Mouse (Mus musculus): ENCODE measurements around the gene Brf1. TPM values are rescaled to one million over a fixed set of nuclear protein-coding genes. Genes with fewer than 3 reads are reported as not detected.

Gene Brf1
- polyA plus RNA-seq, 1 experiment from 2014 or later: 53.0 TPM

DNA sequence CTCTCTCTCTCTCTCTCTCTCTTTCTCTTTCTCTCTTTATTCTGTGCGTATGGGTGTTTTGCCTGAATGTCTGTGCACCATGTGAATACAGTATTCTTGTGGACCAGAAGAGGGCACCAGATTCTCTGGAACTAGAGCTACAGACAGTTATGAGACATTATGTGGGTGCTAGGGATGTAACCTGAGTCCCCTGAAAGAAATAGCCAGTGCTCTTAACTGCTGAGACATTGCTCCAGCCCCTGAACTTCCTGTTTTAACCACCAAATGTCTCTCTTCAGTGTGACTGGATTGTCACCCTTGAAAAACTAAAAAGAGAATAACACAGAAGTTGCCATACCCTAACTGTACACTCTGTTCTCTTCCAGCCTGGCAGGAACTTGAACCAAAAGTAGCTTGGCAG lies 26.1 kb upstream of the Brf1 start:
- ATAC-seq (ENCODE audit: low FRiP score) (no peak), DNase-seq (ENCODE audit: low spot score, missing footprints) (no peak)
- H3K4me1 ChIP-seq (ENCODE audit: control insufficient read depth, insufficient read depth, low read length): peaks cover 12% of the 10 kb centered on the region
- H3K27me3 ChIP-seq (ENCODE audit: control insufficient read depth, insufficient read depth, low read length): no peaks in the 10 kb centered on the region
- no peak overlapping the region for H3K4me2 ChIP-seq
- H3K27ac ChIP-seq (ENCODE audit: low read depth, low read length): no peak overlapping the region
- H3K9me3 ChIP-seq (ENCODE audit: control insufficient read depth, low read length): no peaks in the 10 kb centered on the region
- no peak overlapping the region for H3K9ac ChIP-seq (ENCODE audit: low read length)
- H3K4me3 ChIP-seq (ENCODE audit: low read depth, low read length): no peak overlapping the region
- no peaks in the 10 kb centered on the region for H3K36me3 ChIP-seq (ENCODE audit: control insufficient read depth, insufficient read depth, low read length)
- 100% methylated on average over 1 of the region's 1 CpGs for WGBS

DNA sequence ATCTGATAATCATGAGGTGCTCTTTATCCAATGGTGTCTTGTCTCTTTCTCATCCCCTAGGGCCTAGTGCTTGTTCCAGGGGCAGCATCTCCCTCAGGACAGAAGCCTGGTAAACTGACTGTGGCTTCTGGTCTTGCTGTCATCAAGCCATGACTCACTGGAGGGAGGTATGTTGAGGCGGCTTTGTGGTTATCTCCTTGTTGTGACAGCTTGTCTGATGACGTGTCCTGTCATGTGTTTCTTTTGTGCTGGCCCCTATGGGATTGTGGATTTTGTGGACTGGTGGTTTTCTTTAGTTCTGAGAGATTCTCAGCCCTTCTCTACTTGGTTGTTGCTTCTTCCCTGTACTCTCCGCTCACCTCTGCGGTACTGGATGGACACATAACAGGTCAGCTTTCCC lies 22.6 kb upstream of the Brf1 start:
- DNase-seq (ENCODE audit: low spot score, missing footprints) (no peak), ATAC-seq (ENCODE audit: low FRiP score) (no peak)
- Histone ChIP-seq H3K27ac (ENCODE audit: low read depth, low read length) (no peak overlapping the region), H3K9me3 (ENCODE audit: control insufficient read depth, low read length) (no peaks in the 10 kb centered on the region), H3K36me3 (ENCODE audit: control insufficient read depth, insufficient read depth, low read length) (peaks cover 3% of the 10 kb centered on the region; the same call in 1 of the 2 replicates), H3K9ac (ENCODE audit: low read length) (no peak overlapping the region), H3K4me2 (no peak overlapping the region), H3K27me3 (ENCODE audit: control insufficient read depth, insufficient read depth, low read length) (no peaks in the 10 kb centered on the region), H3K4me3 (ENCODE audit: low read depth, low read length) (no peak overlapping the region), H3K4me1 (ENCODE audit: control insufficient read depth, insufficient read depth, low read length) (peaks cover 4% of the 10 kb centered on the region)
- WGBS: 93% methylated on average over 4 of the region's 4 CpGs

DNA sequence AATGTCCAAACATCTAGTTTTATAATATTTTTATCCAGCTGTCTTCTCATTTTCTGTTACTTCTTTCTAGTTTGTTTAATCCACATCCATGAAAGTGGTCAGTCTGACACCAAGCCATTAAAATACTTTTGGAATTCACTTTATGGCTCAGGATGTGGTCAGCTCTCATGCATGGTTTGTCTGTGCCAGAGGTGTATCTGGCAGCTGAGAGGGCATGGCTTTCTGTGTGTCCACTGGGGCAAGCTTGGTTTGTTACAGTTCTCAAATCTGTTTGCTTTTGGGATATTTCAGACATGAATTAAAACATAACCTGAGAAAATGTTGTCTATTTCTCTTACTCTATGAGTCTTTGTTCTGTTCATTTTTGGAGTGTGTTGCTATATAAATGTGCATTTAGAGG lies 21.0 kb upstream of the Brf1 start:
- Histone ChIP-seq H3K27me3 (ENCODE audit: control insufficient read depth, insufficient read depth, low read length) (no peaks in the 10 kb centered on the region), H3K4me1 (ENCODE audit: control insufficient read depth, insufficient read depth, low read length) (peaks cover 3% of the 10 kb centered on the region; the same call in 1 of the 2 replicates), H3K9me3 (ENCODE audit: control insufficient read depth, low read length) (no peaks in the 10 kb centered on the region), H3K4me3 (ENCODE audit: low read depth, low read length) (no peak overlapping the region), H3K9ac (ENCODE audit: low read length) (no peak overlapping the region), H3K36me3 (ENCODE audit: control insufficient read depth, insufficient read depth, low read length) (peaks cover 3% of the 10 kb centered on the region; the same call in 1 of the 2 replicates), H3K4me2 (no peak overlapping the region), H3K27ac (ENCODE audit: low read depth, low read length) (no peak overlapping the region)
- ATAC-seq (ENCODE audit: low FRiP score): no peak
- no peak for DNase-seq (ENCODE audit: low spot score, missing footprints)

DNA sequence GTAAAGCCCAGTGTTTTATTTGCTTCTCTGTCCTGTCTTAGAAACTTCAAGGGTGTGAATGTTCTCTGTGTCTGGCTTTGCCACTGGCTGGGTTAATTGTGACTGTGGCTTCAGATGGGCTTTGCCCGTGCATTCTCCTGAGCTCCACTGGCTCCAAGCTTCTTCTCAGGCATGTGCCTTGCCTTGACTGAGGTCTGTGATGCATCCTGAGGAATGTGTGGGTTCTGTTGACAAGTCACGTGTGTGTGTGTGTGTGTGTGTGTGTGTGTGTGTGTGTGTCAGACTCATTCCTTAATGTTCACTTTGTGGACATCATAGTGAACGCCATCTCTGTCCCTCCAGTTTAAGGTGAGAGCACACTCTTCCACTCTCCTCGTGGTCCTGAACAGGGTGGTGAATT lies 18.3 kb upstream of the Brf1 start:
- H3K9me3 ChIP-seq (ENCODE audit: control insufficient read depth, low read length): no peaks in the 10 kb centered on the region
- no peak overlapping the region for H3K4me2 ChIP-seq
- H3K9ac ChIP-seq (ENCODE audit: low read length): no peak overlapping the region
- ATAC-seq (ENCODE audit: low FRiP score): no peak
- peaks cover 3% of the 10 kb centered on the region; the same call in 1 of the 2 replicates for H3K36me3 ChIP-seq (ENCODE audit: control insufficient read depth, insufficient read depth, low read length)
- no peaks in the 10 kb centered on the region for H3K27me3 ChIP-seq (ENCODE audit: control insufficient read depth, insufficient read depth, low read length)
- WGBS: 86% methylated on average over 4 of the region's 4 CpGs
- H3K4me3 ChIP-seq (ENCODE audit: low read depth, low read length): no peak overlapping the region
- DNase-seq (ENCODE audit: low spot score, missing footprints): no peak
- H3K27ac ChIP-seq (ENCODE audit: low read depth, low read length): no peak overlapping the region
- peaks cover 15% of the 10 kb centered on the region for H3K4me1 ChIP-seq (ENCODE audit: control insufficient read depth, insufficient read depth, low read length)

DNA sequence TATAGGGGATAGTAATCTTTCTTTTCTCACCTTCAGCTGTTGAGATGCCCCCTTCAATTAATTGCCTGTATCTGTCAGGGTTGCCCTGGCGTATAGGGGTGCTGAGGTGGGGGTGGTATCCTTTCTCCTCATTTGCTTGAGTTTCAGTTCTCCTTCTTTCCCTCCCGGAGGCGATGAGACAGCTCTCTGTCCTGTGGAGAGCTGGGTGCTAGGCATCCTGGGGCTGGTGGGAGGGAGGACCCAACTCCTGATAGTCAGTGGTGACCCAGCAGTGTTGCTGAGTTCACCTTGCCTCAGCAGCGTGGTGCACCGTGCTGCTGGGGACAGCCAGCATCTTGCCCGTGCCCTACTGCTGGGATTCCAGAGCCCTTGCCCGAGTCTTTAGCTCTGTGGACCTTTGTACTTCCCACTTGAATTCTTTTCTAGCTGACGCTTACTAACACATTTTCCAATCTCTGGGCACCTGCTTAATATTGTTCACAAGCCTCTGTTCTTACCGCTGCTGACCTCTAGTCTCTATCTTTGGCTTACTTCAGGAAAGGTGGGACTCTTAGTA lies 17.0 kb upstream of the Brf1 start:
- Histone ChIP-seq H3K9ac (ENCODE audit: low read length) (no peak overlapping the region), H3K27ac (ENCODE audit: low read depth, low read length) (no peak overlapping the region), H3K4me1 (ENCODE audit: control insufficient read depth, insufficient read depth, low read length) (peaks cover 25% of the 10 kb centered on the region), H3K36me3 (ENCODE audit: control insufficient read depth, insufficient read depth, low read length) (peaks cover 3% of the 10 kb centered on the region; the same call in 1 of the 2 replicates), H3K4me3 (ENCODE audit: low read depth, low read length) (no peak overlapping the region), H3K9me3 (ENCODE audit: control insufficient read depth, low read length) (no peaks in the 10 kb centered on the region), H3K27me3 (ENCODE audit: control insufficient read depth, insufficient read depth, low read length) (no peaks in the 10 kb centered on the region), H3K4me2 (no peak overlapping the region)
- WGBS: 81% methylated on average over 9 of the region's 9 CpGs
- DNase-seq (ENCODE audit: low spot score, missing footprints) (no peak), ATAC-seq (ENCODE audit: low FRiP score) (no peak)

DNA sequence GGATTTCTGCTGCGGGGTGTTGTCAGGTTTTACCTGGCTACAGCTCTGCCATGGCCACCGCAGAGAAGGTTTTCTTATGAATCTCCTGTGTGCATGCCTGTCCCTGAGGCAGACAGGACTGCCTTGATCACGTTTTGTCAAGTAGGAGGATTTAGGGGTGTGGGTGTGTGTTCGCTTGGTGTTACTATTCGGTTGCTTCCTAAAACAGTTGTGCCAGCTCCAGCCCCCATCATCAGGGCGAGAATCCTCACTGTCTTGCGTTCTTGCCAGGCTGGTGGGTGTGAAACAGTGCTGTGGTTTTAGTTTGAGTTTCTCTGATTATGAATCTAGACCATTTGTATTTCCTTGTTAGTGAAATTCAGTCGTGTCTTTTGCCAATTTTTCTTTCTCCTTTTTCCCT lies 16.5 kb upstream of the Brf1 start:
- ATAC-seq (ENCODE audit: low FRiP score) (no peak), DNase-seq (ENCODE audit: low spot score, missing footprints) (no peak)
- H3K4me1 ChIP-seq (ENCODE audit: control insufficient read depth, insufficient read depth, low read length): peaks cover 25% of the 10 kb centered on the region
- H3K4me3 ChIP-seq (ENCODE audit: low read depth, low read length): no peak overlapping the region
- no peak overlapping the region; the same call in 1 of the 2 replicates for H3K4me2 ChIP-seq
- WGBS: 75% methylated on average over 8 of the region's 8 CpGs
- no peaks in the 10 kb centered on the region for H3K9me3 ChIP-seq (ENCODE audit: control insufficient read depth, low read length)
- peak overlapping the region; percentile 16; the same call in 1 of the 2 replicates for H3K9ac ChIP-seq (ENCODE audit: low read length)
- no peaks in the 10 kb centered on the region for H3K27me3 ChIP-seq (ENCODE audit: control insufficient read depth, insufficient read depth, low read length)
- no peak overlapping the region for H3K27ac ChIP-seq (ENCODE audit: low read depth, low read length)
- peaks cover 3% of the 10 kb centered on the region; the same call in 1 of the 2 replicates for H3K36me3 ChIP-seq (ENCODE audit: control insufficient read depth, insufficient read depth, low read length)

DNA sequence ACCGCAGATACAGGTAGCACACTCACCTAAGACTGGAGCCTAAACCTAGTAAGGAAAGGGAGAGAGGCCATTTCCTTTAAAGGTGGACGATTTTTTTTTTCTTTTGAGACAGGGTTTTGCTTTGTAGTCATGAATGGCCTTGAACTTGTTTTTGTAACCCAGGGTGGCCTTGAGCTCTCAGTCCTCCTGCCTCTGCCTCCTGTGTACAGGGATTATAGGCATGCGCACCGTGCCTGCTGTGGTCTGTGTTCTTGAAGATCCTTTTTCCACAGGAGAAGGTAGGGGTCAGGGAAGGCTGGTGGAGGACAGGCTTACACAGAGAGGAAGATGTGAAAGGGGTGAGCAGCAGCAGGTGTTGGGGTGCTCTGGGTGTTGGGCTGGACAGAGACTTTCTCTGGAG lies 15.5 kb upstream of the Brf1 start:
- no peak for ATAC-seq (ENCODE audit: low FRiP score)
- Histone ChIP-seq H3K4me1 (ENCODE audit: control insufficient read depth, insufficient read depth, low read length) (peaks cover 25% of the 10 kb centered on the region), H3K27ac (ENCODE audit: low read depth, low read length) (no peak overlapping the region), H3K36me3 (ENCODE audit: control insufficient read depth, insufficient read depth, low read length) (peaks cover 3% of the 10 kb centered on the region; the same call in 1 of the 2 replicates), H3K4me2 (peak overlapping the region; percentile 85), H3K9me3 (ENCODE audit: control insufficient read depth, low read length) (no peaks in the 10 kb centered on the region), H3K27me3 (ENCODE audit: control insufficient read depth, insufficient read depth, low read length) (no peaks in the 10 kb centered on the region), H3K4me3 (ENCODE audit: low read depth, low read length) (no peak overlapping the region), H3K9ac (ENCODE audit: low read length) (peak overlapping the region; percentile 90)
- DNase-seq (ENCODE audit: low spot score, missing footprints): no peak
- 65% methylated on average over 4 of the region's 4 CpGs for WGBS

DNA sequence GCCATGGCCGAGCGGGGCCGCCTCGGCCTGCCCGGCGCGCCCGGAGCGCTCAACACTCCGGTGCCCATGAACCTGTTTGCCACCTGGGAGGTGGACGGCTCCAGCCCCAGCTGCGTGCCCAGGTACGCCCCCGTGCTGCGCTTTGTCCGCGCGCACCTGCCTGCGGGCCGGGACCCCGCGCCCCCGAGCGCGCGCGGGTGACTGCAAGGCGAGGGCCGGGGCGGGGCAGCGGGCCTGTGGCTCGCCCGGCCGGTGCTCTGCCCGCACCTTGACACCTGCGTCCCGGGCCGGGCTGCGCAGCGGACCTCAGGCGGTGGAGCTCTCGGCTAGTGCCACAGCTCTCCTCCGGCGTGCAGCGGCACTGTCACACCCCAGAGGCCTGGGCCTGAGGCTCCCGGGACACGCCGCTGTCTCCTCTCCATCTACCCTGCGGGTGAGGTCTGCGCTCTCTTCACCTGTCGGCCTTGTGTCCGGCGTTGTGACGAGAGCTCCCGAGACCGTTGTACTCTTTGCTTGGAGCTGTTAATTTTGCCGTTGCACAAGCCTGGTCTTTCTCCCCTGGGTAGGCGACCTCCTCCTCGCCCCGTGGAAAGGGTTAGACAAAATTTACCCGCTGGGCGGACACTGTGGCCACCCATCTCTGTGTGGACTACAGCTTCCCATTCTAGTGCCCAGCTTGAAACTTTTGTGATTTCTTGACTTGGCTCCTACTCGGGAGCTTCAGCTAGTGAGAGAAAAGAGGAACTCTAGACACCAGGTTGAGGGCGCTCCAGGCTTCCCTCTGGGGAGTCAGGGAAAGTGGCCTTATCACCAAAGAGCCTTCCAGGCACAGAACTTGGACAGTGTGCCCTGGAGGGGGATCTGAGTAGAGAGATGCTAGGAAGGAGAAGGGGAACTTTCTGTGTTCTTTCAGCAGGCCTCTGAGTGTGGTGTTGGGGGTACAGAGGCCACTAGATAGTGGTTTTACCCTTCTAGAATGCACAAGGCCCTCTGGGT lies 14.4 kb upstream of the Brf1 start:
- Histone ChIP-seq H3K9ac (ENCODE audit: low read length) (peak overlapping the region; percentile 90), H3K36me3 (ENCODE audit: control insufficient read depth, insufficient read depth, low read length) (no peaks in the 10 kb centered on the region), H3K9me3 (ENCODE audit: control insufficient read depth, low read length) (no peaks in the 10 kb centered on the region), H3K27ac (ENCODE audit: low read depth, low read length) (peak overlapping the region; percentile 69), H3K4me3 (ENCODE audit: low read depth, low read length) (peak overlapping the region; percentile 97), H3K27me3 (ENCODE audit: control insufficient read depth, insufficient read depth, low read length) (no peaks in the 10 kb centered on the region), H3K4me2 (peak overlapping the region; percentile 85), H3K4me1 (ENCODE audit: control insufficient read depth, insufficient read depth, low read length) (peaks cover 25% of the 10 kb centered on the region)
- WGBS: under 1% methylated on average over 63 of the region's 64 CpGs
- DNase-seq (ENCODE audit: low spot score, missing footprints) (peak; percentile 94), ATAC-seq (ENCODE audit: low FRiP score) (peak; percentile 45; the same call in 1 of the 2 replicates)

All from midbrain, embryonic 11.5 days (tissue).